Mouse (Mus musculus): ENCODE measurements around the gene Crtc2. TPM values are rescaled to one million over a fixed set of nuclear protein-coding genes. Genes with fewer than 3 reads are reported as not detected.

Crtc2 gene
- polyA plus RNA-seq, 1 experiment from 2014 or later: 28.4 TPM

- Histone ChIP-seq H3K27ac (ENCODE audit: low read length) (peak overlapping the region; percentile 91), H3K27me3 (ENCODE audit: control insufficient read depth, insufficient read depth, low read depth, low read length) (no peaks in the 10 kb centered on the region), H3K9me3 (ENCODE audit: control insufficient read depth, low read length) (no peaks in the 10 kb centered on the region), H3K9ac (ENCODE audit: low read length) (peak overlapping the region; percentile 74), H3K4me1 (replicated peaks; ENCODE audit: control insufficient read depth, insufficient read depth, low read length) (peaks cover 24% of the 10 kb centered on the region), H3K4me3 (ENCODE audit: low read length) (peak overlapping the region; percentile 59), H3K4me2 (ENCODE audit: low read depth, low read length) (peak overlapping the region; percentile 79), H3K36me3 (ENCODE audit: control insufficient read depth, insufficient read depth, low read length) (no peaks in the 10 kb centered on the region)
- 30% methylated on average over 2 of the region's 2 CpGs for WGBS
- no peak for ATAC-seq (ENCODE audit: low read depth)
Measured at GRCm38 (mm10) chr3:90291982-90292344, 38.0 kb downstream of the Crtc2 start.

GRCm38 (mm10) chr3:90292345-90293275, 38.6 kb downstream of the Crtc2 start, which contains the start of gene Gatad2b:
Gene Gatad2b (plus strand): TSS chr3:90293178.
- H3K27ac ChIP-seq (ENCODE audit: low read length): peak within 1 kb of the TSS; percentile 97
- ATAC-seq (ENCODE audit: low read depth): peak; percentile 99
- peak within 1 kb of the TSS; percentile 87 for H3K4me2 ChIP-seq (ENCODE audit: low read depth, low read length)
- no peaks in the 10 kb centered on the region for H3K27me3 ChIP-seq (ENCODE audit: control insufficient read depth, insufficient read depth, low read depth, low read length)
- under 1% methylated on average over 43 of the region's 47 CpGs for WGBS
- H3K4me3 ChIP-seq (ENCODE audit: low read length): peak within 1 kb of the TSS; percentile 89
- peaks cover 24% of the 10 kb centered on the region for H3K4me1 ChIP-seq (replicated peaks; ENCODE audit: control insufficient read depth, insufficient read depth, low read length)
- peak within 1 kb of the TSS; percentile 92 for H3K9ac ChIP-seq (ENCODE audit: low read length)
- H3K9me3 ChIP-seq (ENCODE audit: control insufficient read depth, low read length): no peaks in the 10 kb centered on the region
- H3K36me3 ChIP-seq (ENCODE audit: control insufficient read depth, insufficient read depth, low read length): no peaks in the 10 kb centered on the region

DNA sequence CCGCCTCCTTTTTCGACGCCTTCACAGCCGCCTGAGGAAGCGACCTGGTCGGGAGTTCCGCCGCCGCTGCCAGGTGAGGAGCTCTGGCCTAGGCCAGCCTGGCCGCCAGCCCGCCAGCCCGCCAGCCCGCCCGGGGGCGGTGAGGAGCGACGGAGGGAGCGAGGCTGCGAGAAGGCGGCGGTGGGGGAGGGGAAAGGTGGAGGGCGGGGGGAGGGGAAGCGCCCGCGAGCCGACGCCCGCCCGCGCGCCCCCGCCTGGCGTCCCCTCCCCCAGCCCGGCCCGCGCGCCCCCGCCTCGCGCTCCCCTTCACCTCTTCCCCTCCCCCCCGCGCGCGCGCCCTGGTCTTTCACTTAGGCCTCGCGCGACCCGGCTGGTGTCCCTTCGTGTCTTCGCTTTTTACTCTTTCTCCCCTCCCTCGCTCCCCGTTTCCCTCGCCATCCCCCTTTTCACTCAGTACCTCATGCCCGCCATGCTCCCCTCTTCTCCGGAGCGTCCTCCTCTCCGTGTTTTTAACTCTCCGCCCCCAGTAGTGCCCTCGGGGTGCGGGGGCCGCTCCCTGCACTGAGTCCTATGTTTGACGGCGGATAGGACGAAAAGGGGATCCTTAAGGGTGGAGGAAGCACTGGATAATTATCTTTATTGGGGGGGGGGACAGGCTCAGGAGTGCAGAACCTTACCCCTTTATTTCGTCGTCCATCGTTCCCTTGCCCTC, 39.5 kb downstream of the Crtc2 start:
- peak; percentile 29 for ATAC-seq (ENCODE audit: low read depth)
- H3K27ac ChIP-seq (ENCODE audit: low read length): peak overlapping the region; percentile 97
- peaks cover 24% of the 10 kb centered on the region for H3K4me1 ChIP-seq (replicated peaks; ENCODE audit: control insufficient read depth, insufficient read depth, low read length)
- peak overlapping the region; percentile 87 for H3K4me2 ChIP-seq (ENCODE audit: low read depth, low read length)
- H3K27me3 ChIP-seq (ENCODE audit: control insufficient read depth, insufficient read depth, low read depth, low read length): no peaks in the 10 kb centered on the region
- no peaks in the 10 kb centered on the region for H3K9me3 ChIP-seq (ENCODE audit: control insufficient read depth, low read length)
- WGBS: under 1% methylated on average over 34 of the region's 68 CpGs
- H3K36me3 ChIP-seq (ENCODE audit: control insufficient read depth, insufficient read depth, low read length): no peaks in the 10 kb centered on the region
- H3K4me3 ChIP-seq (ENCODE audit: low read length): peak overlapping the region; percentile 89
- H3K9ac ChIP-seq (ENCODE audit: low read length): peak overlapping the region; percentile 92

- H3K9me3 ChIP-seq (ENCODE audit: control insufficient read depth, low read length): no peaks in the 10 kb centered on the region
- H3K4me2 ChIP-seq (ENCODE audit: low read depth, low read length): peak overlapping the region; percentile 87
- H3K9ac ChIP-seq (ENCODE audit: low read length): peak overlapping the region; percentile 92
- 4% methylated on average over 11 of the region's 11 CpGs for WGBS
- H3K4me3 ChIP-seq (ENCODE audit: low read length): peak overlapping the region; percentile 89
- H3K36me3 ChIP-seq (ENCODE audit: control insufficient read depth, insufficient read depth, low read length): no peaks in the 10 kb centered on the region
- peak overlapping the region; percentile 97 for H3K27ac ChIP-seq (ENCODE audit: low read length)
- H3K4me1 ChIP-seq (replicated peaks; ENCODE audit: control insufficient read depth, insufficient read depth, low read length): peaks cover 24% of the 10 kb centered on the region
- no peak for ATAC-seq (ENCODE audit: low read depth)
- no peaks in the 10 kb centered on the region for H3K27me3 ChIP-seq (ENCODE audit: control insufficient read depth, insufficient read depth, low read depth, low read length)
Measured at GRCm38 (mm10) chr3:90294064-90294440, 40.1 kb downstream of the Crtc2 start.

DNA sequence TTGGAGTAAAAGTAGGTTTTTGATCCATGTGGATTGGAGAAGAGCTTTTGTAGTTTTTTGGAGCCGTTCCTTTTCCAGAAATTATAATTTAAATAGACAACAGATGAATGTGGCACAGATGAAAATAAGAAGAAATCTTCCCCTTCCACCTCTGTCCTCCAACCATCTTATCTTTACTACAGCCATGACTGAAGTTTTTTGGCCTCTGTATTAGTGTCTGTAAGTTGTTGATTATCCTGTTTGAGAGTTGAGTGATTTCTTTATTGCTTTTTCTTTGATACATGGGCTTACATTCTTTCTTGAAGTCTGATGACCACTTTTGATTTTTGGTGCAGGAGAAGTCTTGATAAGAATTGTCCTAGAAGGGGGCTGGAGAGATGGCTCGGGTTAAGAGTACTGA, 40.7 kb downstream of the Crtc2 start:
- peak overlapping the region; percentile 89 for H3K4me3 ChIP-seq (ENCODE audit: low read length)
- H3K4me2 ChIP-seq (ENCODE audit: low read depth, low read length): peak overlapping the region; percentile 87
- H3K27ac ChIP-seq (ENCODE audit: low read length): no peak overlapping the region
- ATAC-seq (ENCODE audit: low read depth): no peak
- peaks cover 24% of the 10 kb centered on the region for H3K4me1 ChIP-seq (replicated peaks; ENCODE audit: control insufficient read depth, insufficient read depth, low read length)
- H3K9me3 ChIP-seq (ENCODE audit: control insufficient read depth, low read length): no peaks in the 10 kb centered on the region
- WGBS: 48% methylated on average over 2 of the region's 2 CpGs
- H3K36me3 ChIP-seq (ENCODE audit: control insufficient read depth, insufficient read depth, low read length): no peaks in the 10 kb centered on the region
- no peaks in the 10 kb centered on the region for H3K27me3 ChIP-seq (ENCODE audit: control insufficient read depth, insufficient read depth, low read depth, low read length)
- H3K9ac ChIP-seq (ENCODE audit: low read length): peak overlapping the region; percentile 92

GRCm38 (mm10) chr3:90305801-90306200, 51.8 kb downstream of the Crtc2 start:
- Histone ChIP-seq H3K27me3 (ENCODE audit: control insufficient read depth, insufficient read depth, low read depth, low read length) (no peaks in the 10 kb centered on the region), H3K36me3 (ENCODE audit: control insufficient read depth, insufficient read depth, low read length) (peaks cover 2% of the 10 kb centered on the region; the same call in 1 of the 2 replicates), H3K27ac (ENCODE audit: low read length) (no peak overlapping the region), H3K4me1 (replicated peaks; ENCODE audit: control insufficient read depth, insufficient read depth, low read length) (no peaks in the 10 kb centered on the region), H3K9me3 (ENCODE audit: control insufficient read depth, low read length) (no peaks in the 10 kb centered on the region), H3K4me2 (ENCODE audit: low read depth, low read length) (no peak overlapping the region), H3K4me3 (ENCODE audit: low read length) (no peak overlapping the region), H3K9ac (ENCODE audit: low read length) (no peak overlapping the region)
- 57% methylated on average over 3 of the region's 3 CpGs for WGBS
- no peak for ATAC-seq (ENCODE audit: low read depth)

DNA sequence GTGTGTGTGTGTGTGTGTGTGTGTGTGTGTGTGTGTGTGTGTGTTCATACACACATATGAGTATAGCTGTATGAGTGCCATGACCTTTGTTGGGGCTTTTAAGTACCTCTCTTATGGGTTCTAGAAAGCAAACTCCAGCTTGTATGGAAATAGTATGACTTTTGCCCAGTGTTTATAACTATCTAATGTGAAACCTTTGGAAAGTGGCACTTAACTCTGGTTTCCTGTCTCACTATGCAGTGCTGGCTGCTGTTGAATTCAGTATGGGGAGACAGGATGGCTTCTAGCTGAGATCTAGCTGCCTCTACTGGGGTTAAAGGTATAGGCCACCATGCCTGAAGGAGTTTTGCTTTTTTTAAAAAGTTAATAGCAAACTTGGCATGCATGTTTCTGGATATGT, 55.6 kb downstream of the Crtc2 start:
- no peaks in the 10 kb centered on the region for H3K4me1 ChIP-seq (replicated peaks; ENCODE audit: control insufficient read depth, insufficient read depth, low read length)
- no peak overlapping the region for H3K27ac ChIP-seq (ENCODE audit: low read length)
- no peaks in the 10 kb centered on the region for H3K9me3 ChIP-seq (ENCODE audit: control insufficient read depth, low read length)
- peaks cover 2% of the 10 kb centered on the region; the same call in 1 of the 2 replicates for H3K36me3 ChIP-seq (ENCODE audit: control insufficient read depth, insufficient read depth, low read length)
- no peak for ATAC-seq (ENCODE audit: low read depth)
- no peaks in the 10 kb centered on the region for H3K27me3 ChIP-seq (ENCODE audit: control insufficient read depth, insufficient read depth, low read depth, low read length)
- no peak overlapping the region for H3K9ac ChIP-seq (ENCODE audit: low read length)
- H3K4me3 ChIP-seq (ENCODE audit: low read length): no peak overlapping the region
- no peak overlapping the region for H3K4me2 ChIP-seq (ENCODE audit: low read depth, low read length)

DNA sequence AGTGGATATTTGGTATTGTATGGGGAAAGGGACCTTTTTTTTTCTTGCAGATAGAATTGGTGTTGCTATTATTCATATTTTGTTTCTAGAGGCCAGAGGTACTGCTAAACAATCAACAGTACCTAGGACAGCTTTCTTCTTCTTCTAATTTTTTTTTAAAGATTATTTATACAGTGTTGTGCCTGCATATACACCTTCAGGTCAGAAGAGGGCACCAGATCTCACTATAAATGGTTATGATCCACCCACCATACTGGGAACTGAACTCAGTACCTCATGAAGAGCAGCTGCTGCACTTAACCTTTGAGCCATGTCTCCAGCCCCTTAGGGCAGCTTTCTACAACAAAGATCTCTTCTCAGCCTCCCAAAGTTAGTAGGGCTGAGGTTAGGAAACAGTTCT, 59.4 kb downstream of the Crtc2 start:
- H3K4me2 ChIP-seq (ENCODE audit: low read depth, low read length): no peak overlapping the region
- H3K4me1 ChIP-seq (replicated peaks; ENCODE audit: control insufficient read depth, insufficient read depth, low read length): no peaks in the 10 kb centered on the region
- H3K27ac ChIP-seq (ENCODE audit: low read length): no peak overlapping the region
- H3K36me3 ChIP-seq (ENCODE audit: control insufficient read depth, insufficient read depth, low read length): no peaks in the 10 kb centered on the region
- no peaks in the 10 kb centered on the region for H3K9me3 ChIP-seq (ENCODE audit: control insufficient read depth, low read length)
- H3K9ac ChIP-seq (ENCODE audit: low read length): no peak overlapping the region
- H3K27me3 ChIP-seq (ENCODE audit: control insufficient read depth, insufficient read depth, low read depth, low read length): no peaks in the 10 kb centered on the region
- H3K4me3 ChIP-seq (ENCODE audit: low read length): no peak overlapping the region
- ATAC-seq (ENCODE audit: low read depth): no peak

Data from lung, embryonic 16.5 days (tissue).